Mouse (Mus musculus): ENCODE measurements around the gene Efna5. TPM values are rescaled to one million over a fixed set of nuclear protein-coding genes. Genes with fewer than 3 reads are reported as not detected.

The Efna5 gene
- total and polyA plus RNA-seq, 2 experiments, result 0.94 to 2.1 TPM

DNA sequence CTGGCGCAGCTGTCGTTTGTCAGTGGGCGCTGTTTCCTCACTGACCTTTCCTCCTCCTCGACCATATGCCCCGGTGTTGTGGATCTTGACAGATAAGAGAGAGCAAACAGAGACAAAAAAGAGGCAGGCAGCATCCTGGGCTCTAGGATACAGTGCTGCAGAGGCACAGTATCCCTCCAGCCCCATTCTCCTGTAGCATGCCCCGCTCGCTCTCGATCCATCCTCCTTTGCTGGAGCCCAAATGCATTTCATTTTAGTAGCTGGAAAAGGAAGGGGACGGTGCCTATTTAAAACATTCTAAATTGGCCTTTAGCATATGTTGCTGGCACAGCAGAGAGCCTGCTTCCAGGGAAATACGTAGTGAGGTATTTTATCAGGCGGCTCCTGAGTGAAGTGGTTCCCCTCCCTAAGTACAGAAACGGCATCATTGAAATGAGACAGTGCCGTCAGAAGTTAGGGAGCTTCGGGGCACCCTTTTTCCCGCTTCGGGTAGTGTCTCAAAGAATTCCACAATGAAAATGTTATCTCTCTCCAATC lies 225.2 kb downstream of the Efna5 start:
- H3K27me3 ChIP-seq (ENCODE audit: control insufficient read depth, insufficient read depth, low read length), result no peaks in the 10 kb centered on the region
- H3K4me1 ChIP-seq (ENCODE audit: control insufficient read depth, insufficient read depth, low read length), result peaks cover 10% of the 10 kb centered on the region
- no peak for TF ChIP-seq CTCF (IDR thresholded peaks at IDR 0.05; ENCODE audit: low read depth, low read length)
- 23% methylated on average over 16 of the region's 16 CpGs for WGBS
- no peaks in the 10 kb centered on the region for H3K36me3 ChIP-seq (ENCODE audit: control insufficient read depth, insufficient read depth, low read length)
- H3K79me2 ChIP-seq (ENCODE audit: control insufficient read depth, insufficient read depth, low read length), result no peaks in the 10 kb centered on the region
- DNase-seq (ENCODE audit: extremely low read depth, low read depth, low spot score), result no peak
- H3K27ac ChIP-seq (replicated peaks; ENCODE audit: insufficient read depth, low read depth, low read length), result no peak overlapping the region
- no peak overlapping the region for H3K9ac ChIP-seq (ENCODE audit: low read depth, low read length)
- H3K4me3 ChIP-seq (ENCODE audit: insufficient read depth, low read depth, low read length), result no peak overlapping the region

DNA sequence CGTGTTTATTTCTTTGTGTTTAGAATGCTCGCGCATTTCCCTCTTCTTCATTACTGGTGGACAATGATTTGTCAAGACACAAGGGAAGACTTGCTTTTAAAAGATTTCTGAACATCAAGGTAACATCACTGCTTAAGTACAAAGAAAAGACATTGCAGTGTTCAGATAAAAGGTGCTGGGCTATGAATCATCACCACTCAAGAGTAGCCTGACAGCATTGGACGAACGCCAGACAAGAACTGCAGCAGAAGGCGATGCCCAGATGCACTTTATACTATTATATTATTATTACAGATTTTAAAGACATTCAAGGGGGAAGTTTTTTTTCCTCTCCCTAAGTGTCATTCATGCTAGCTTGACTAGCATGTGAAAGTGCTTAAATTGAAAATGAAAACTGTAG lies 228.7 kb downstream of the Efna5 start:
- 92% methylated on average over 6 of the region's 6 CpGs for WGBS
- TF ChIP-seq POLR2A (IDR thresholded peaks at IDR 0.05; ENCODE audit: extremely low read depth, insufficient read depth, low read length), result no peak
- TF ChIP-seq CTCF (IDR thresholded peaks at IDR 0.05; ENCODE audit: low read depth, low read length), result no peak
- no peak for DNase-seq (ENCODE audit: extremely low read depth, low read depth, low spot score)
- Histone ChIP-seq H3K36me3 (ENCODE audit: control insufficient read depth, insufficient read depth, low read length) (no peaks in the 10 kb centered on the region; the same call in 1 of the 2 replicates), H3K4me1 (ENCODE audit: control insufficient read depth, insufficient read depth, low read length) (peaks cover 10% of the 10 kb centered on the region), H3K79me2 (ENCODE audit: control insufficient read depth, insufficient read depth, low read length) (no peaks in the 10 kb centered on the region), H3K27me3 (ENCODE audit: control insufficient read depth, insufficient read depth, low read length) (no peaks in the 10 kb centered on the region), H3K9ac (ENCODE audit: low read depth, low read length) (no peak overlapping the region), H3K27ac (replicated peaks; ENCODE audit: insufficient read depth, low read depth, low read length) (no peak overlapping the region), H3K4me3 (ENCODE audit: insufficient read depth, low read depth, low read length) (no peak overlapping the region)

DNA sequence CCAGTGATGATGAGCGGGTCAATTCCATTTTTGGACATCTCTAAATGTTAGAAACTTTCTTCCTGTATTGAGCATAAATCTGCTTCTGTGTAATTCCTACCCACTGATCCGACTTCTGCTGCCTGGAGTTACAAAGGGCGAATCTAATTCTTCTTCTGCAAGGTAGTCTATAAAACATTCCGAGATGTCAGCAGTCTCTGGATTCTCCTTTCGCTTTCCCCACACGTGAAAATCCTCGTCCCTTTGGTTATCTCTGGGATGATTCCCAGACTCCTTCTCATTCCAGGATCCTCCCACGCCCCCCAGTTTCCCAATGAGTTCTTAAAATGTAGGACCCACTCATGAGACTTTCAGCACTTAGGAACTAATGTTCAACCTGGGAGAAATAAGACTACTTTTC lies 229.4 kb downstream of the Efna5 start:
- TF ChIP-seq POLR2A (IDR thresholded peaks at IDR 0.05; ENCODE audit: extremely low read depth, insufficient read depth, low read length) (no peak), CTCF (IDR thresholded peaks at IDR 0.05; ENCODE audit: low read depth, low read length) (no peak)
- Histone ChIP-seq H3K36me3 (ENCODE audit: control insufficient read depth, insufficient read depth, low read length) (no peaks in the 10 kb centered on the region; the same call in 1 of the 2 replicates), H3K27me3 (ENCODE audit: control insufficient read depth, insufficient read depth, low read length) (no peaks in the 10 kb centered on the region), H3K9ac (ENCODE audit: low read depth, low read length) (no peak overlapping the region), H3K4me3 (ENCODE audit: insufficient read depth, low read depth, low read length) (no peak overlapping the region), H3K79me2 (ENCODE audit: control insufficient read depth, insufficient read depth, low read length) (no peaks in the 10 kb centered on the region), H3K27ac (replicated peaks; ENCODE audit: insufficient read depth, low read depth, low read length) (no peak overlapping the region), H3K4me1 (ENCODE audit: control insufficient read depth, insufficient read depth, low read length) (peaks cover 6% of the 10 kb centered on the region)
- 89% methylated on average over 8 of the region's 8 CpGs for WGBS
- no peak for DNase-seq (ENCODE audit: extremely low read depth, low read depth, low spot score)

DNA sequence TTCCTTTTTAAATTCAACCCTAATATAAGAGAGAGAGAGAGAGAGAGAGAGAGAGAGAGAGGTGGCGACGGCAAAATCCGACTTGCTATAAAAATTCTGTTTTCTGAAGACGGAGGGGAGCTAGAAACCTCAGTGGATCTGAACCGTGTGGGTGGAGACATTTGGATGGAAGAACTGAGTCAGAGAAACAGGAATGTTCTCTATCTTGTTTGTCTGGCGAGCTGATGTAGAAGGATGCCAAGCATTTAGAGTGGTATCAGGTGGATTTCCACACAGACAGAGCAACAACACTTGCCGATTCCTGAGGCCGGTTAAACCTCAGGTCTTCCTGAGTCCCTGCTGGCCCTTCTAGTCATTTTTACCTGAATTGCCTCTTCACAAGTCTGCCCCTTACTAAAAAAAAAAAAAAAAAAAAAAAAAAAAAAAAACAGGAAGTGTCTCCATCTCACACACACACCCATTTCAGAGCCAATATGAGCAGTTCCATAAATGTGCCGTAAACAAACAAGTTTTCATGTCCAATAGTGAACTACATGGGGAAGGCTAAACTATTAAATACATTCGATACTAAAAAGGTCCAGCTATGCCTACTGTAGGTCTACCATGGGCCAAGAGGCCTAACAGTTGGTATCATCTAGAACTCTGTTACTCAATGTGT lies 231.7 kb downstream of the Efna5 start:
- Histone ChIP-seq H3K4me3 (ENCODE audit: insufficient read depth, low read depth, low read length) (no peak overlapping the region), H3K79me2 (ENCODE audit: control insufficient read depth, insufficient read depth, low read length) (no peaks in the 10 kb centered on the region), H3K27ac (replicated peaks; ENCODE audit: insufficient read depth, low read depth, low read length) (no peak overlapping the region), H3K27me3 (ENCODE audit: control insufficient read depth, insufficient read depth, low read length) (no peaks in the 10 kb centered on the region), H3K36me3 (ENCODE audit: control insufficient read depth, insufficient read depth, low read length) (no peaks in the 10 kb centered on the region; the same call in 1 of the 2 replicates), H3K4me1 (ENCODE audit: control insufficient read depth, insufficient read depth, low read length) (no peaks in the 10 kb centered on the region), H3K9ac (ENCODE audit: low read depth, low read length) (no peak overlapping the region)
- 94% methylated on average over 10 of the region's 10 CpGs for WGBS
- no peak for TF ChIP-seq POLR2A (IDR thresholded peaks at IDR 0.05; ENCODE audit: extremely low read depth, insufficient read depth, low read length)
- TF ChIP-seq CTCF (IDR thresholded peaks at IDR 0.05; ENCODE audit: low read depth, low read length), result no peak
- no peak for DNase-seq (ENCODE audit: extremely low read depth, low read depth, low spot score)

DNA sequence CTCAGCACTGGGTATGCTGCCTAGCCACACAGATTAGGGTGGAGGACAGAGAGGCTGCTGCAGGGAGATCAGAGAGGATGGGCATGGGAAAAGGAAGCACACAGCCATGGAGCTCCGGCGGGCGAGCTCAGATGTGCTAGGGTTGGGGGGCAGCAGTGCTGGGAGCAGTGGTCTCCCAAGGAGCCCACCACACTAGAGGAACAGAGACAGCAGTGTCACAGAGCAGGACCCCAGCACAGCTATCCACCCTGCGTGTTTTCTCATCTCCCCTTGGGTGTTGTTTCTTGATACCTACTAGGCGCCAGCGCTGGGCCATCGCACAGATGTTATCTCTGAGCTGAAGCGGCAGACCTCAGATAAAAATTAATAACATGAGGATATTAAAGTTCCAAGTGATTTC lies 234.3 kb downstream of the Efna5 start:
- no peaks in the 10 kb centered on the region for H3K27me3 ChIP-seq (ENCODE audit: control insufficient read depth, insufficient read depth, low read length)
- DNase-seq (ENCODE audit: extremely low read depth, low read depth, low spot score), result no peak
- no peak overlapping the region for H3K4me3 ChIP-seq (ENCODE audit: insufficient read depth, low read depth, low read length)
- H3K36me3 ChIP-seq (ENCODE audit: control insufficient read depth, insufficient read depth, low read length), result no peaks in the 10 kb centered on the region; the same call in 1 of the 2 replicates
- H3K9ac ChIP-seq (ENCODE audit: low read depth, low read length), result no peak overlapping the region
- no peak for TF ChIP-seq CTCF (IDR thresholded peaks at IDR 0.05; ENCODE audit: low read depth, low read length)
- TF ChIP-seq POLR2A (IDR thresholded peaks at IDR 0.05; ENCODE audit: extremely low read depth, insufficient read depth, low read length), result no peak
- no peaks in the 10 kb centered on the region for H3K79me2 ChIP-seq (ENCODE audit: control insufficient read depth, insufficient read depth, low read length)
- WGBS, result 96% methylated on average over 8 of the region's 8 CpGs
- H3K27ac ChIP-seq (replicated peaks; ENCODE audit: insufficient read depth, low read depth, low read length), result no peak overlapping the region
- H3K4me1 ChIP-seq (ENCODE audit: control insufficient read depth, insufficient read depth, low read length), result no peaks in the 10 kb centered on the region

DNA sequence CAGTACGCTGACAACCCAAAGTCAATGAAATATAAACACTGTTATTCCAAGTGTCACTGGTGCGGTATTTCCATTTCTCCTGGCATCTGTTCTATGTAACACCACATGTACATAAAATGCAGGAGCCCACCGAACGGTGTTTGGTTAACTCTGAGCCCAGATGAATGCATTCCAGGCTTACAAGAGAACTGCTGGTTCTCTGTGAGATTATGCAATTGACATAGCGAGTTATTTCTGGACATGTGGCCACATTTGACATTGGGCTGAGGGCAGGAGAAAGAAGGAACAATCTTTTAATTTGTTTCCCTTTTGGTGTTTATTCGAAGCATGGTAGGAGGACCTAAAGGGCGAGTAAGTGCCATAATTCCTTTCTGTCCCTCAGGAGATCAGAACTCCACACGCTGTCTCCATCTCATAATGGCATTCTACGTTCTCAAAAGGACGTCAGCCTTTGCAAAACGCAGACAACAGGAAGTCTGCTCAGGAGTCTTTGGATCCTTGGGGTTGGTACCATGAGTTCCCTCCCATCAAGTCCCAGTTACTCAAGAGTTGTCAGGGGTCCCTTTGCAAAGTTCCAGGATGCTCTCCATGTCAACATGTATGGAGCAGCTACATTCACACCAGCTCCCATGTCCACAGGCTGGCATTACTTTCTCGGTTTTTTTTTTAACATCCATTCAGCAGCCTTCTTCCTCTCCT lies 238.5 kb downstream of the Efna5 start:
- DNase-seq (ENCODE audit: extremely low read depth, low read depth, low spot score), result peak; percentile 15
- Histone ChIP-seq H3K36me3 (ENCODE audit: control insufficient read depth, insufficient read depth, low read length) (no peaks in the 10 kb centered on the region), H3K4me3 (ENCODE audit: insufficient read depth, low read depth, low read length) (no peak overlapping the region), H3K9ac (ENCODE audit: low read depth, low read length) (no peak overlapping the region), H3K27me3 (ENCODE audit: control insufficient read depth, insufficient read depth, low read length) (no peaks in the 10 kb centered on the region), H3K27ac (replicated peaks; ENCODE audit: insufficient read depth, low read depth, low read length) (no peak overlapping the region), H3K4me1 (ENCODE audit: control insufficient read depth, insufficient read depth, low read length) (no peaks in the 10 kb centered on the region), H3K79me2 (ENCODE audit: control insufficient read depth, insufficient read depth, low read length) (peaks cover 2% of the 10 kb centered on the region; the same call in 1 of the 2 replicates)
- 83% methylated on average over 12 of the region's 12 CpGs for WGBS
- TF ChIP-seq CTCF (IDR thresholded peaks at IDR 0.05; ENCODE audit: low read depth, low read length) (no peak), POLR2A (IDR thresholded peaks at IDR 0.05; ENCODE audit: extremely low read depth, insufficient read depth, low read length) (no peak)
